Mouse (Mus musculus) lung, postnatal 0 days (tissue): ENCODE measurements around the gene Rnpep.
"Not testable (repeated sequence)": the region's sequence is repeated elsewhere in the genome, so short reads cannot be mapped to it uniquely, and the experiment has no call there.

ENCODE experiments used
- CTCF ChIP-seq: IDR thresholded peaks from 2 replicates; pipeline ENCODE4 v1.5.1; 2016; ENCODE audit warnings: antibody characterized with exemption, mild to moderate bottlenecking
- EP300 ChIP-seq: IDR thresholded peaks from 2 replicates; pipeline ENCODE4 v1.6.1; 2016; ENCODE audit warnings: antibody characterized with exemption, mild to moderate bottlenecking, control low read depth

- TF ChIP-seq EP300, CTCF: not testable (repeated sequence)
Measured at GRCm38 (mm10) chr1:135240206-135240605, 43.7 kb downstream of the Rnpep start.
